19 mouse cellular contexts compared by ENCODE assay signal in genomic region chr15:90960831-90961554, GRCm38 (mm10).
DNase-seq lines count a peak whose midpoint lies in the region; ATAC-seq and TF ChIP-seq lines count a peak whose summit lies in the region.
"Had no signal": no experiment of that assay in that cellular context is flagged by ENCODE, and none has a peak within 500 bp of the region (broad histone marks: within the 10 kb centered on the region; RNA-seq: fewer than 3 reads in every experiment).

No protein-coding gene starts in this region.

- no peak overlapping the region for H3K9ac ChIP-seq in neural tube, embryonic 15.5 days (replicated peaks)
- no peak overlapping the region for H3K9ac ChIP-seq in intestine, embryonic 15.5 days
- no peak overlapping the region for H3K9ac ChIP-seq in intestine, postnatal 0 days (ENCODE audit: low read depth, low read length)
- H3K9ac ChIP-seq: embryonic facial prominence, embryonic 12.5 days; forebrain, embryonic 13.5 days; forebrain, embryonic 15.5 days had no signal

- H3K4me1 ChIP-seq in neural tube, embryonic 15.5 days = 0 out of 2 replicates have a peak, but pooled peaks cover 3% of the 10 kb centered on the region
- no peaks in the 10 kb centered on the region for H3K4me1 ChIP-seq in intestine, embryonic 15.5 days (replicated peaks)
- no peaks in the 10 kb centered on the region for H3K4me1 ChIP-seq in intestine, postnatal 0 days (replicated peaks; ENCODE audit: control insufficient read depth, insufficient read depth, low read length)
- H3K4me1 ChIP-seq: embryonic facial prominence, embryonic 10.5 days; embryonic facial prominence, embryonic 12.5 days; forebrain, embryonic 13.5 days; forebrain, embryonic 15.5 days had no signal

- 77% methylated on average over 8 of the region's 8 CpGs for WGBS in neural tube, embryonic 15.5 days
- WGBS in intestine, embryonic 15.5 days = 56% methylated on average over 8 of the region's 8 CpGs
- WGBS in intestine, postnatal 0 days = 37% methylated on average over 8 of the region's 8 CpGs

- no peak for TF ChIP-seq CTCF in intestine, postnatal 0 days (IDR thresholded peaks at IDR 0.05; ENCODE audit: low read depth)
- no peak for TF ChIP-seq CTCF in left cerebral cortex, adult 2 months (IDR thresholded peaks at IDR 0.05)

- peak; percentile 7 for DNase-seq in neural tube, embryonic 10.5 days (ENCODE audit: extremely low spot score, low spot score)
- no peak for DNase-seq in thymus, postnatal 10 days (ENCODE audit: low spot score in 2 of 2)
- DNase-seq in frontal cortex, adult 2 months (ENCODE audit: extremely low spot score in 1 of 2, low spot score in 1 of 2) = no peak
- DNase-seq in left cerebral cortex, adult 2 months (ENCODE audit: extremely low spot score in 1 of 2, low spot score in 2 of 2) = no peak
- DNase-seq: adrenal gland, adult 8-10 months; adrenal gland, postnatal 14 days; adrenal gland, postnatal 36 days; cerebellum, adult 11-12 months; cerebellum, adult 2 months; cerebellum, adult 9-10 months; cerebellum, postnatal 10 days; cerebellum, postnatal 25 days had no signal

- no peak overlapping the region for H3K27ac ChIP-seq in neural tube, embryonic 15.5 days (replicated peaks)
- H3K27ac ChIP-seq in intestine, embryonic 15.5 days = no peak overlapping the region
- peak overlapping the region; percentile 75 for H3K27ac ChIP-seq in intestine, postnatal 0 days (ENCODE audit: low read depth, low read length)
- no peak overlapping the region for H3K27ac ChIP-seq in left cerebral cortex, adult 2 months
- H3K27ac ChIP-seq: embryonic facial prominence, embryonic 10.5 days; embryonic facial prominence, embryonic 12.5 days; forebrain, embryonic 13.5 days; forebrain, embryonic 15.5 days had no signal

- no peaks in the 10 kb centered on the region for H3K27me3 ChIP-seq in neural tube, embryonic 15.5 days (replicated peaks)
- H3K27me3 ChIP-seq in intestine, embryonic 15.5 days (replicated peaks) = no peaks in the 10 kb centered on the region
- no peaks in the 10 kb centered on the region for H3K27me3 ChIP-seq in intestine, postnatal 0 days (replicated peaks; ENCODE audit: control insufficient read depth, insufficient read depth, low read length)
- H3K27me3 ChIP-seq: embryonic facial prominence, embryonic 12.5 days; forebrain, embryonic 13.5 days; forebrain, embryonic 15.5 days had no signal

- no peak for ATAC-seq in neural tube, embryonic 15.5 days (ENCODE audit: low FRiP score)
- ATAC-seq in intestine, embryonic 15.5 days = peak; percentile 91
- peak; percentile 84 for ATAC-seq in intestine, postnatal 0 days
- ATAC-seq: forebrain, embryonic 13.5 days; forebrain, embryonic 15.5 days had no signal

- H3K36me3 ChIP-seq in neural tube, embryonic 15.5 days = peaks cover 33% of the 10 kb centered on the region
- no peaks in the 10 kb centered on the region for H3K36me3 ChIP-seq in intestine, embryonic 15.5 days
- H3K36me3 ChIP-seq in intestine, postnatal 0 days (ENCODE audit: control insufficient read depth, insufficient read depth) = 0 out of 2 replicates have a peak, but pooled peaks cover 5% of the 10 kb centered on the region

- H3K9me3 ChIP-seq in neural tube, embryonic 15.5 days (replicated peaks) = no peaks in the 10 kb centered on the region
- H3K9me3 ChIP-seq in intestine, embryonic 15.5 days = no peaks in the 10 kb centered on the region
- H3K9me3 ChIP-seq in intestine, postnatal 0 days (ENCODE audit: control insufficient read depth) = no peaks in the 10 kb centered on the region
- H3K9me3 ChIP-seq: embryonic facial prominence, embryonic 10.5 days; embryonic facial prominence, embryonic 12.5 days; forebrain, embryonic 13.5 days; forebrain, embryonic 15.5 days had no signal

- H3K4me3 ChIP-seq in neural tube, embryonic 15.5 days (replicated peaks) = no peak overlapping the region
- no peak overlapping the region for H3K4me3 ChIP-seq in intestine, embryonic 15.5 days (replicated peaks)
- H3K4me3 ChIP-seq in intestine, postnatal 0 days (ENCODE audit: low read depth, low read length) = no peak overlapping the region
- no peak overlapping the region for H3K4me3 ChIP-seq in left cerebral cortex, adult 2 months
- H3K4me3 ChIP-seq: embryonic facial prominence, embryonic 10.5 days; embryonic facial prominence, embryonic 12.5 days; forebrain, embryonic 13.5 days; forebrain, embryonic 15.5 days had no signal

- intact Hi-C loops in left cerebral cortex, adult 2 months (cut with DNase I) = no loop called here

- H3K4me2 ChIP-seq in neural tube, embryonic 15.5 days = no peak overlapping the region
- H3K4me2 ChIP-seq in intestine, embryonic 15.5 days (replicated peaks) = no peak overlapping the region
- H3K4me2 ChIP-seq in intestine, postnatal 0 days (replicated peaks; ENCODE audit: low read depth) = 0 out of 2 replicates have a peak overlapping the region, but pooled peaks have one; percentile 17
- H3K4me2 ChIP-seq: embryonic facial prominence, embryonic 12.5 days; forebrain, embryonic 13.5 days; forebrain, embryonic 15.5 days had no signal
